Mouse (Mus musculus) liver, embryonic 15.5 days (tissue): ENCODE data around the gene Dpy19l3. TPM values are rescaled to one million over a fixed set of nuclear protein-coding genes. Genes with fewer than 3 reads are reported as not detected.
A peak's percentile ranks its signal among the peaks of the same experiment; 100 is the strongest.

Experiments
- ATAC-seq: fragments of 200-750 bp; cut with Nextera tagmentation; 2 replicates; pipeline ENCODE4 v1.8.0; 2017; ENCODE audit warnings: moderate number of reproducible peaks, mild to moderate bottlenecking, moderate library complexity; ENCODE audit not compliant: insufficient read depth
- H3K27ac ChIP-seq: fragments of 300-500 bp; sonication (generic); replicated peaks from 2 replicates; pipeline ENCODE4 v1.5.1; 2015; ENCODE audit warnings: mild to moderate bottlenecking, inconsistent platforms
- H3K27me3 ChIP-seq: fragments of 300-500 bp; sonication (generic); 2 replicates; pipeline ENCODE4 v1.6.1; 2015; ENCODE audit warnings: mild to moderate bottlenecking, inconsistent platforms
- H3K36me3 ChIP-seq: fragments of 300-500 bp; sonication (generic); replicated peaks from 2 replicates; pipeline ENCODE4 v1.6.1; 2015; ENCODE audit warnings: moderate library complexity, mild to moderate bottlenecking, inconsistent platforms
- H3K4me1 ChIP-seq: fragments of 300-500 bp; sonication (generic); replicated peaks from 2 replicates; pipeline ENCODE4 v1.6.1; 2015; ENCODE audit warnings: inconsistent platforms
- H3K4me2 ChIP-seq: fragments of 300-500 bp; sonication (generic); 2 replicates; pipeline ENCODE4 v1.6.1; 2015; ENCODE audit warnings: moderate library complexity, mild to moderate bottlenecking, inconsistent platforms
- H3K4me3 ChIP-seq: fragments of 300-500 bp; sonication (generic); replicated peaks from 2 replicates; pipeline ENCODE4 v1.5.1; 2015; ENCODE audit warnings: mild to moderate bottlenecking, inconsistent platforms
- H3K9ac ChIP-seq: fragments of 300-500 bp; sonication (generic); 2 replicates; pipeline ENCODE4 v1.6.1; 2015; ENCODE audit warnings: moderate library complexity, mild to moderate bottlenecking, inconsistent platforms
- H3K9me3 ChIP-seq: fragments of 300-500 bp; sonication (generic); replicated peaks from 2 replicates; pipeline ENCODE4 v1.6.1; 2016; ENCODE audit warnings: inconsistent platforms
- WGBS: fragments of 180-500 bp; shearing (Covaris S2); methylation state at CpG from one replicate; pipeline ENCODE4 v1.1.7; 2015; ENCODE audit warnings: mixed read lengths; ENCODE audit not compliant: insufficient replicate concordance; 5-methylcytosine and 5-hydroxymethylcytosine counted together
- polyA plus RNA-seq: library from polyadenylated mRNA; unstranded; fragments of >200 nt; fragmentation: Nextera tagmentation; extraction: Ambion mirVana; gene quantifications from 2 replicates; pipeline ENCODE4 v1.2.1, GENCODE M21; 2015

Dpy19l3 gene
- polyA plus RNA-seq, 1 experiment from 2014 or later, result 8.0 TPM

- Histone ChIP-seq H3K9ac (no peak overlapping the region), H3K4me1 (no peaks in the 10 kb centered on the region), H3K9me3 (no peaks in the 10 kb centered on the region), H3K27me3 (no peaks in the 10 kb centered on the region), H3K4me2 (no peak overlapping the region), H3K27ac (no peak overlapping the region), H3K36me3 (peaks cover 64% of the 10 kb centered on the region), H3K4me3 (no peak overlapping the region)
- 82% methylated on average over 12 of the region's 12 CpGs for WGBS
- 0 out of 2 replicates have a peak, but pooled peaks have one; percentile 25 for ATAC-seq
Measured at GRCm38 (mm10) chr7:35774127-35774526, 19.9 kb upstream of the Dpy19l3 start.

GRCm38 (mm10) chr7:35772347-35772746 lies 18.1 kb upstream of the Dpy19l3 start:
- peaks cover 53% of the 10 kb centered on the region for H3K36me3 ChIP-seq
- 75% methylated on average over 8 of the region's 8 CpGs for WGBS
- no peak overlapping the region for H3K27ac ChIP-seq
- H3K4me2 ChIP-seq, result no peak overlapping the region
- no peaks in the 10 kb centered on the region for H3K4me1 ChIP-seq
- H3K9ac ChIP-seq, result no peak overlapping the region
- no peaks in the 10 kb centered on the region for H3K9me3 ChIP-seq
- H3K4me3 ChIP-seq, result no peak overlapping the region
- no peaks in the 10 kb centered on the region for H3K27me3 ChIP-seq
- no peak for ATAC-seq

- H3K27me3 ChIP-seq, result no peaks in the 10 kb centered on the region
- no peaks in the 10 kb centered on the region for H3K9me3 ChIP-seq
- H3K4me3 ChIP-seq, result no peak overlapping the region
- no peak overlapping the region for H3K4me2 ChIP-seq
- 0 out of 2 replicates have a peak, but pooled peaks have one; percentile 18 for ATAC-seq
- no peaks in the 10 kb centered on the region for H3K4me1 ChIP-seq
- no peak overlapping the region for H3K27ac ChIP-seq
- H3K36me3 ChIP-seq, result peaks cover 42% of the 10 kb centered on the region
- no peak overlapping the region for H3K9ac ChIP-seq
Measured at GRCm38 (mm10) chr7:35771106-35771505, 16.9 kb upstream of the Dpy19l3 start.

- WGBS, result 34% methylated on average over 7 of the region's 7 CpGs
- no peak overlapping the region for H3K4me2 ChIP-seq
- H3K36me3 ChIP-seq, result peaks cover 32% of the 10 kb centered on the region
- H3K27me3 ChIP-seq, result no peaks in the 10 kb centered on the region
- H3K4me3 ChIP-seq, result no peak overlapping the region
- no peaks in the 10 kb centered on the region for H3K4me1 ChIP-seq
- no peak overlapping the region for H3K9ac ChIP-seq
- ATAC-seq, result 0 out of 2 replicates have a peak, but pooled peaks have one; percentile 31
- no peak overlapping the region for H3K27ac ChIP-seq
- no peaks in the 10 kb centered on the region for H3K9me3 ChIP-seq
Measured at GRCm38 (mm10) chr7:35770122-35770521, 15.9 kb upstream of the Dpy19l3 start.

- Histone ChIP-seq H3K4me1 (no peaks in the 10 kb centered on the region), H3K4me3 (no peak overlapping the region), H3K27ac (no peak overlapping the region), H3K36me3 (no peaks in the 10 kb centered on the region), H3K27me3 (no peaks in the 10 kb centered on the region), H3K9ac (no peak overlapping the region), H3K9me3 (no peaks in the 10 kb centered on the region), H3K4me2 (no peak overlapping the region)
- no peak for ATAC-seq
- WGBS, result 78% methylated on average over 11 of the region's 11 CpGs
Measured at GRCm38 (mm10) chr7:35764461-35764860, 10.2 kb upstream of the Dpy19l3 start.

- Histone ChIP-seq H3K27ac (no peak overlapping the region), H3K4me1 (no peaks in the 10 kb centered on the region), H3K9me3 (no peaks in the 10 kb centered on the region), H3K4me3 (no peak overlapping the region), H3K36me3 (no peaks in the 10 kb centered on the region), H3K9ac (no peak overlapping the region), H3K4me2 (no peak overlapping the region), H3K27me3 (no peaks in the 10 kb centered on the region)
- 38% methylated on average over 5 of the region's 5 CpGs for WGBS
- no peak for ATAC-seq
Measured at GRCm38 (mm10) chr7:35761801-35762200, 7.5 kb upstream of the Dpy19l3 start.

- no peak for ATAC-seq
- no peaks in the 10 kb centered on the region for H3K36me3 ChIP-seq
- peaks cover 3% of the 10 kb centered on the region for H3K4me1 ChIP-seq
- H3K27me3 ChIP-seq, result no peaks in the 10 kb centered on the region
- H3K4me3 ChIP-seq, result no peak overlapping the region
- H3K9me3 ChIP-seq, result no peaks in the 10 kb centered on the region
- WGBS, result 12% methylated on average over 2 of the region's 2 CpGs
- H3K27ac ChIP-seq, result no peak overlapping the region
- H3K4me2 ChIP-seq, result no peak overlapping the region
- no peak overlapping the region for H3K9ac ChIP-seq
Measured at GRCm38 (mm10) chr7:35759602-35760001, 5.3 kb upstream of the Dpy19l3 start.

DNA sequence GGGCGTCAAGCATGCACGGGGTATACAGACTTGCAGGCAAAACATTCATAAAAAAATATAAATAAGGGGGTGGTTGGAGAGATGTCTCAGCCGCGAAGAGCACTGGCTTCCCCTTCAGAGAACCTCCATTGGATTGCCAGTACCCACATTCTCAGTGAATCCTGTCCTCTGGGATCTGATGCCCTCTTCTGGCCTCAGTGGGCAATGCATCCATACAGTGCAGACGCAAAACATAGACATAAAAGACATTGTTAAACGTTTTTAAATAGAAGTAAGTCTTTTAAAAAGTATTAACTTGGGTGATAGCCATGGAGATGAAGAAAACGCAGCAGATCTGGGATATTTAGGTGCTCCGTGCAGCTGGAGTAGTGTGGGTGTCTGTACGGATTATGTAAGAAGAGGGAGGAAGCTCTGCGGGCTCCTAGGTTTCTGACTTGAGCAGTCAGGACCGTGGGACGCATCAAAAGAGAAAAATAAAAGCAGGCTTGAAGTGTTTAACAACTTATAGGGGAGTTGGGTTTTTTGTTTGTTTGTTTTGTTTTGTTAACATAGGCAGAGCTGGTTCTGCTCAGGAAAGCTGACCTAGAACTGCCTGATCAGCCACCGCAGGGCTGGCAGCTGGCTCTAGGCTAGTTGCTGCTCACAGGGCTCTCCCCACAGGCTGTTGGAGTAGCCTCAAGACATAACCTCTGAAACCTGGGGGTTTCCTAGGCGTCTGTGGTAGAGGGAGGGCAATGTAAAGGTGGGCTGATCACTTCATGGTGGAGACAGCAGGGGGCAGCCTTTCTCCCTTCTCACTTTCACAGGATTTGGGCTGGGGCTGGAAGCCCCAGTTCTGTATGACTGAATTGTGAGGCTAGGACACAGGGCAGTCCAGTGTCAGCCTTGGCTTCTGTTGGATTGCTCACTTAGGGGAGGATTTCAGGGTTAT lies 2.5 kb upstream of the Dpy19l3 start:
- Histone ChIP-seq H3K4me3 (no peak overlapping the region), H3K27me3 (no peaks in the 10 kb centered on the region), H3K4me2 (peak overlapping the region; percentile 18; the same call in 1 of the 2 replicates), H3K9ac (no peak overlapping the region), H3K9me3 (no peaks in the 10 kb centered on the region), H3K4me1 (peaks cover 18% of the 10 kb centered on the region), H3K36me3 (no peaks in the 10 kb centered on the region), H3K27ac (no peak overlapping the region)
- no peak for ATAC-seq
- WGBS, result 36% methylated on average over 14 of the region's 14 CpGs

DNA sequence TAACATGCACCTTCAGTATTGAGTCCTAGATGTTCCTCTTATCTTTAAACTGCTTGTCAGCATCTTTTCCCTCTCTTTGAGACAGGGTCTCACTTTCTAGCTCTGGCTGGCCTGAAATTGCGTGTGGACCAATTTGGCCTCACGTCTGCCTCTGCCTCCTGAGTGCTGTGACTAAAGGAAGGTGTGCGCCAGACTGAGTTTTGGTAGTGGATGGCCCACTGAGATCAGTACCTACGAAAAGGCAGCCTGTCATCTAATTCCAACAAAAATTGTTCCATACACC lies 573 bp upstream of the Dpy19l3 start:
- WGBS, result 59% methylated on average over 4 of the region's 4 CpGs
- peak overlapping the region; percentile 72 for H3K4me3 ChIP-seq
- peak overlapping the region; percentile 61; the same call in 1 of the 2 replicates for H3K9ac ChIP-seq
- H3K4me1 ChIP-seq, result peaks cover 18% of the 10 kb centered on the region
- no peak for ATAC-seq
- no peaks in the 10 kb centered on the region for H3K27me3 ChIP-seq
- H3K9me3 ChIP-seq, result no peaks in the 10 kb centered on the region
- H3K36me3 ChIP-seq, result no peaks in the 10 kb centered on the region
- H3K27ac ChIP-seq, result no peak overlapping the region
- peak overlapping the region; percentile 97 for H3K4me2 ChIP-seq

- H3K4me3 ChIP-seq, result peak overlapping the region; percentile 72
- no peaks in the 10 kb centered on the region for H3K27me3 ChIP-seq
- peak overlapping the region; percentile 61 for H3K9ac ChIP-seq
- H3K4me2 ChIP-seq, result peak overlapping the region; percentile 97
- ATAC-seq, result no peak
- 0 out of 2 replicates have a peak, but pooled peaks cover 3% of the 10 kb centered on the region for H3K36me3 ChIP-seq
- H3K27ac ChIP-seq, result peak overlapping the region; percentile 38; the same call in 1 of the 2 replicates
- H3K9me3 ChIP-seq, result no peaks in the 10 kb centered on the region
- 5% methylated on average over 15 of the region's 15 CpGs for WGBS
- H3K4me1 ChIP-seq, result peaks cover 18% of the 10 kb centered on the region
Measured at GRCm38 (mm10) chr7:35753319-35754032, 778 bp downstream of the Dpy19l3 start.

DNA sequence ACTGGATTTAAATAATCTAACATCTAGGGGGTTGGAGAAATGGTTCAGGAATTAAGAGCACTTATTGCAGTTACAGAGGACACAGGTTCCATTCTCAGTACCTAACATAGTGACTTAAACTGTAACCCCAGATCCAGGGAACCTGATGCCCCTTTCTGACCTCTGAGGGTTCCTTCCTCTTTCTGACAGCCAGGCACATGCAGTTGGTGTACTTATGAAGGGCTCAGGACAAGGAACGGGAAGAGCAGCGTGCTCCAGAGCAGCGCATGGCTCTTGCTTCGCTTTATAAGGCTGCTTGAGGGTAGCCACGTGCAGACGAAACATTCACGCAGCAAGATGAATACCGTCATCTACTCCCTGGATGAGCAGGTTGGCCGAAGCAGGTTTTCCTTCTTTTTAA lies 3.4 kb downstream of the Dpy19l3 start:
- Histone ChIP-seq H3K9me3 (no peaks in the 10 kb centered on the region), H3K27ac (no peak overlapping the region), H3K9ac (no peak overlapping the region), H3K36me3 (0 out of 2 replicates have a peak, but pooled peaks cover 18% of the 10 kb centered on the region), H3K4me3 (no peak overlapping the region), H3K4me1 (peaks cover 18% of the 10 kb centered on the region), H3K4me2 (no peak overlapping the region), H3K27me3 (no peaks in the 10 kb centered on the region)
- no peak for ATAC-seq
- 58% methylated on average over 9 of the region's 9 CpGs for WGBS
